In the genomic region with DNA sequence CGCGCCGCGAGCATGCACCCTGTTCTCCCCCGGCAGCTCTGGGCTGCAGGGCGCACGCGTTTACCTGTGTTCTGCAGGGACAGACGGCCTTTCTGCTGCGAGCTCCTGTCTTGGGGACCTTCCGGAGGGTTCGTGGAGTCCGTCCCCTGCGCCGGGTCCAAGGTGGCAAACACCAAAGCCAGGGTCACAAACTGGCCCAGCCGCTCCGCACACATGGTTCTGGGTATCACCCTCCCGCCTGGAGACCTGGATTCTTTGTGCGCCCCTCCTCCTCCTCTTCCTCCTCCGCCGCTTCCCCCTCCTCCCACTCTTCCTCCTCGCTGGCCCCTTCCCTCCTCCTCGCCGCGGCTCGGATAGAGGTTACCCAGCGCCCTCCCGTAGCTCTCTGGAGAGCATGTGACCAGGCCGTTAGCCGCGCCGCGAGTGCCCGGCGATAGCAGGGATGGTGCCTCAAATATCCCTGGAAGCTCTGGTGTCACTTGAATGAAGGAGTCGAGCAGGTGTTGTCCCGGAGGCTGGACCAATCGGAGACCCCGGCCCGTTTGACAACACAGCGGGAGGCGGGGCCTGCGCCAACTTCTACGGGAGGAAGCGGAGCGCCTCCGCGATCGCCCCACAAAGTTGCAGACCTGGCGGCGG, we compare ENCODE assay signal across 8 mouse cellular contexts. TPM values are rescaled to one million over a fixed set of nuclear protein-coding genes. Genes with fewer than 3 reads are reported as not detected.
DNase-seq lines count a peak whose midpoint lies in the region; ATAC-seq lines count a peak whose summit lies in the region.

A gene (minus strand): TSS at position 427 of the 639 bp plus-strand sequence.

- peak; percentile 37 for DNase-seq in layer of hippocampus, adult 11-12 months (ENCODE audit: low spot score)
- no peak for DNase-seq in layer of hippocampus, adult 9-10 months (ENCODE audit: low spot score)
- peak; percentile 86 for DNase-seq in embryonic facial prominence, embryonic 11.5 days (ENCODE audit: low spot score)
- DNase-seq in heart, adult 8-10 months (ENCODE audit: low spot score), result peak; percentile 71
- peak; percentile 26 to 39 for DNase-seq in kidney, adult 8-10 months
- peak; percentile 69 for DNase-seq in liver
- DNase-seq in neural tube, embryonic 10.5 days (ENCODE audit: extremely low spot score, low spot score), result peak; percentile 80
- DNase-seq in thymus, postnatal 0 days (ENCODE audit: low spot score), result peak; percentile 73

- peaks cover 28% of the 10 kb centered on the region for H3K27me3 ChIP-seq in embryonic facial prominence, embryonic 11.5 days (ENCODE audit: control insufficient read depth, insufficient read depth, low read length)

- H3K4me3 ChIP-seq in embryonic facial prominence, embryonic 11.5 days (ENCODE audit: low read depth, low read length), result peak within 1 kb of the TSS; percentile 55

- no peaks in the 10 kb centered on the region for H3K9me3 ChIP-seq in embryonic facial prominence, embryonic 11.5 days (replicated peaks; ENCODE audit: control insufficient read depth, low read length)

- H3K9ac ChIP-seq in embryonic facial prominence, embryonic 11.5 days (replicated peaks; ENCODE audit: low read length), result peak within 1 kb of the TSS; percentile 48

- no peaks in the 10 kb centered on the region for H3K36me3 ChIP-seq in embryonic facial prominence, embryonic 11.5 days (replicated peaks; ENCODE audit: control insufficient read depth, insufficient read depth, low read depth, low read length)

- WGBS in embryonic facial prominence, embryonic 11.5 days, result under 1% methylated on average over 47 of the region's 51 CpGs

- no peak within 1 kb of the TSS for H3K27ac ChIP-seq in embryonic facial prominence, embryonic 11.5 days (replicated peaks; ENCODE audit: low read depth, low read length)

- peak within 1 kb of the TSS; percentile 96 for H3K4me2 ChIP-seq in embryonic facial prominence, embryonic 11.5 days (ENCODE audit: low read depth, low read length)

- peak; percentile 89 for ATAC-seq in embryonic facial prominence, embryonic 11.5 days (replicated peaks; ENCODE audit: insufficient number of reproducible peaks, low FRiP score, low TSS enrichment, low read depth)

- peaks cover 5% of the 10 kb centered on the region for H3K4me1 ChIP-seq in embryonic facial prominence, embryonic 11.5 days (ENCODE audit: control insufficient read depth, insufficient read depth, low read length)

RNA-seq across cellular contexts. Expression of the gene that starts here (rescaled TPM):
- polyA plus RNA-seq in embryonic facial prominence, embryonic 11.5 days (2014; fragmentation: Nextera tagmentation; extraction: Ambion mirVana), result 0.71 and 0.73 TPM in 2 replicates
- 10 to 100 TPM; 11.2 to 23.3 (median 17.7) TPM for total RNA-seq in heart, adult 8-10 months (2022)
- 2.8 and 2.9 TPM in 2 replicates for polyA plus RNA-seq in thymus, postnatal 0 days (2015; fragmentation: Nextera tagmentation; extraction: Ambion mirVana)

Comparison
In these comparisons a context has a peak if more than half of its experiments do, and no peak if none do; other contexts are left out.
1. Peak in DNase-seq, ATAC-seq, H3K4me3 ChIP-seq, H3K9ac ChIP-seq and H3K4me2 ChIP-seq in embryonic facial prominence, embryonic 11.5 days; RNA of the gene not detected or under 1 TPM.